Mouse (Mus musculus) embryonic fibroblast, embryonic 13.5 days (primary cell): ENCODE results near the gene Ttbk2.

Source experiments
- CTCF ChIP-seq: IDR thresholded peaks from 2 replicates; pipeline ENCODE4 v1.5.1; 2011; ENCODE audit warnings: mild to moderate bottlenecking, control low read depth, low read length, moderate library complexity, borderline replicate concordance; ENCODE audit not compliant: insufficient read depth
- POLR2A ChIP-seq: IDR thresholded peaks from 2 replicates; pipeline ENCODE4 v1.6.1; 2011; ENCODE audit warnings: low read depth, mild to moderate bottlenecking, control low read depth, low read length, moderate library complexity

- TF ChIP-seq POLR2A (no peak), CTCF (no peak)
Measured at GRCm38 (mm10) chr2:120852626-120853025, 2.2 kb upstream of the Ttbk2 start.
